Mouse (Mus musculus) heart, embryonic 11.5 days (tissue): ENCODE measurements around the gene Mroh2a. TPM values are rescaled to one million over a fixed set of nuclear protein-coding genes. Genes with fewer than 3 reads are reported as not detected.

ENCODE experiments used
- ATAC-seq: fragments of 200-750 bp; cut with Nextera tagmentation; replicated peaks from 2 replicates; pipeline ENCODE4 v1.8.0; 2017; ENCODE audit warnings: moderate library complexity; ENCODE audit not compliant: insufficient number of reproducible peaks, low FRiP score, low TSS enrichment
- H3K27ac ChIP-seq: fragments of 300-500 bp; sonication (generic); 2 replicates; pipeline ENCODE4 v1.5.1; 2014; ENCODE audit warnings: mild to moderate bottlenecking, low read depth, low read length
- H3K27me3 ChIP-seq: fragments of 300-500 bp; sonication (generic); 2 replicates; pipeline ENCODE4 v1.6.1; 2014; ENCODE audit warnings: mild to moderate bottlenecking, low read length, mixed read lengths; ENCODE audit not compliant: control insufficient read depth, insufficient read depth
- H3K36me3 ChIP-seq: fragments of 300-500 bp; sonication (generic); 2 replicates; pipeline ENCODE4 v1.6.1; 2014; ENCODE audit warnings: mild to moderate bottlenecking, low read length, moderate library complexity, mixed read lengths; ENCODE audit not compliant: control insufficient read depth, insufficient read depth
- H3K4me1 ChIP-seq: fragments of 300-500 bp; sonication (generic); 2 replicates; pipeline ENCODE4 v1.6.1; 2014; ENCODE audit warnings: low read length; ENCODE audit not compliant: control insufficient read depth, insufficient read depth
- H3K4me2 ChIP-seq: fragments of 300-500 bp; sonication (generic); 2 replicates; pipeline ENCODE4 v1.6.1; 2014; ENCODE audit warnings: mild to moderate bottlenecking, moderate library complexity
- H3K4me3 ChIP-seq: fragments of 300-500 bp; sonication (generic); 2 replicates; pipeline ENCODE4 v1.5.1; 2014; ENCODE audit warnings: low read depth, low read length
- H3K9ac ChIP-seq: fragments of 300-500 bp; sonication (generic); 2 replicates; pipeline ENCODE4 v1.6.1; 2014; ENCODE audit warnings: mild to moderate bottlenecking, low read depth, low read length, moderate library complexity
- H3K9me3 ChIP-seq: fragments of 300-500 bp; sonication (generic); replicated peaks from 2 replicates; pipeline ENCODE4 v1.6.1; 2016; ENCODE audit warnings: low read length; ENCODE audit not compliant: control insufficient read depth
- WGBS: fragments of 180-500 bp; shearing (Covaris S2); extraction: QIAGEN DNeasy Blood & Tissue Kit; methylation state at CpG from one replicate; pipeline ENCODE4 v1.1.7; 2014; ENCODE audit not compliant: insufficient replicate concordance; 5-methylcytosine and 5-hydroxymethylcytosine counted together
- polyA plus RNA-seq: library from polyadenylated mRNA; unstranded; fragments of >200 nt; fragmentation: Nextera tagmentation; extraction: Ambion mirVana; gene quantifications from 2 replicates; pipeline ENCODE4 v1.2.1, GENCODE M21; 2014

Mroh2a gene
- polyA plus RNA-seq, 1 experiment from 2014 or later = 1.1 TPM

GRCm38 (mm10) chr1:88235046-88235893, 8.5 kb downstream of the Mroh2a start:
- ATAC-seq = no peak
- H3K9ac ChIP-seq = no peak overlapping the region
- H3K4me1 ChIP-seq = no peaks in the 10 kb centered on the region
- no peaks in the 10 kb centered on the region for H3K27me3 ChIP-seq
- H3K4me2 ChIP-seq = no peak overlapping the region
- WGBS = 58% methylated on average over 11 of the region's 11 CpGs
- no peaks in the 10 kb centered on the region for H3K36me3 ChIP-seq
- no peak overlapping the region for H3K27ac ChIP-seq
- no peak overlapping the region for H3K4me3 ChIP-seq
- H3K9me3 ChIP-seq = peaks cover 97% of the 10 kb centered on the region

DNA sequence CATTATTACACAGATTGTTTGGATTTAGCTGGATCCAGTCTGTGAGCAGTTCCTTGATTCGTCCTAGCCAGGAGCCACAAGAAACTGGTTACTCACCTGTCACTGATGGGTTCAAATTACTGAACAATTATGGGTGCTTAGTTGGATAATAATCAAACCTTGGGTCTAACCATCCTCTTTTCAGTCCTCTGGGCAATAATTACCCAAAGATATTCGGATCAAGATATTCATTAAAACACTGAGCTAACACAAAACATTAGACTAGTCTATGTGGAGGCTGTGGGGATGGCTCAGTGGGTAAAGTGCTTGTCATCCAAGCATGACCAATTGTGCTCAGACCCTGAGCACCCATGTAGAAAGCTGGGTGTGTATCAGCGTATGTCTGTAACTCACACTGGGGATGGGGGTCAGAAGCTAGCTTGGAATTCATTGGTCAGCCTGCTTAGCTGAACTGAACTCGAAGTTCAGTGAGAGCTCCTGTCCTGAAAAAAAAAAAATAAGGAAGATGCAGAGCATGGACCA, 9.2 kb downstream of the Mroh2a start:
- Histone ChIP-seq H3K4me2 (no peak overlapping the region), H3K4me3 (no peak overlapping the region), H3K27me3 (no peaks in the 10 kb centered on the region), H3K9me3 (peaks cover 97% of the 10 kb centered on the region), H3K36me3 (no peaks in the 10 kb centered on the region), H3K4me1 (no peaks in the 10 kb centered on the region), H3K27ac (no peak overlapping the region), H3K9ac (no peak overlapping the region)
- WGBS = 55% methylated on average over 4 of the region's 4 CpGs
- ATAC-seq = no peak

GRCm38 (mm10) chr1:88237311-88237710, 10.5 kb downstream of the Mroh2a start:
- WGBS = 69% methylated on average over 5 of the region's 5 CpGs
- ATAC-seq = no peak
- no peak overlapping the region for H3K4me3 ChIP-seq
- no peaks in the 10 kb centered on the region for H3K27me3 ChIP-seq
- no peak overlapping the region for H3K4me2 ChIP-seq
- no peak overlapping the region for H3K9ac ChIP-seq
- H3K36me3 ChIP-seq = no peaks in the 10 kb centered on the region
- peaks cover 91% of the 10 kb centered on the region for H3K9me3 ChIP-seq
- H3K27ac ChIP-seq = no peak overlapping the region
- no peaks in the 10 kb centered on the region for H3K4me1 ChIP-seq

DNA sequence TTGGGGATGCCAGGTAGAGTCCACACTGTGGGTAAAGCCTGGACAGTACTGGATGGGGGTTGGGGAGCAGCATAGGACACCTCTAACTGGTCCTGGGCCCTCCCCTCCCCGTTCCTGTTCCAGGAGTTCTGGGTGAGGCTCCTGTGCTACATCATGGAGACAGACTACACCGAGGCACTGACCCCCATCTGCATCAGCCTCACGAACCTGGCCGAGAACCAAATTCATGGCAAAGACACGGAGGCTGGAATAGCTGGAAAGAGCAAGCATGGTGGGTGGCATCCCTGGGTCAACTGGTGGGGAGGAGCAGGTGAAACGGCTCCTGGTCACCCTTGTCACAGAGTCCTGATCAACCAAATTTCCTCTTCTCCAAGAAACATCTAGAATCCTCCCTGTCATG, 12.0 kb downstream of the Mroh2a start:
- 0 out of 2 replicates have a peak, but pooled peaks have one; percentile 11 for ATAC-seq
- WGBS = 72% methylated on average over 6 of the region's 6 CpGs

DNA sequence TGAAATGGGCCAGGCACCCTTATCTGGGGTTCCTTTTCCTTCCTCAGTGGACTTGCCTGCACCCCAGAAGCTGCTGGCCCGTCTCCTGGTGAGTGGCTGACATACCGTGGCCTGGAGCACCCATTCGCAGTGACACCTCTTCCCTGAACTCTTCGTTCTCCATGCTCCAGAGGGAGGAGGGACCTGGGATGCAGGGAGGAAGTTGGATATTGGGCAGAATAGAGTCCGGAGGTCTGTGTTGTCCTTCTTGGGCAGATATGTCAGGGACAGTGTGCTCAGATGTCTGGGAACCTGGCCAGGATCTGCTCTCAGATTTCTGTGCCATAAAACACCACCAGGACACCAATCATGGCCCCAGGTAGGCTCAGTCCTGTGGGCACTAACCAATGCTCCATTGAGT, 13.3 kb downstream of the Mroh2a start:
- no peak overlapping the region for H3K9ac ChIP-seq
- 65% methylated on average over 5 of the region's 5 CpGs for WGBS
- no peaks in the 10 kb centered on the region for H3K27me3 ChIP-seq
- H3K27ac ChIP-seq = no peak overlapping the region
- no peak for ATAC-seq
- no peaks in the 10 kb centered on the region for H3K36me3 ChIP-seq
- H3K9me3 ChIP-seq = peaks cover 90% of the 10 kb centered on the region
- no peak overlapping the region for H3K4me2 ChIP-seq
- H3K4me1 ChIP-seq = no peaks in the 10 kb centered on the region
- H3K4me3 ChIP-seq = no peak overlapping the region

More for the DNA sequence above, 12.0 kb downstream of the Mroh2a start:
- Histone ChIP-seq H3K4me3 (no peak overlapping the region), H3K9ac (no peak overlapping the region), H3K36me3 (no peaks in the 10 kb centered on the region), H3K4me2 (no peak overlapping the region), H3K27ac (no peak overlapping the region), H3K9me3 (peaks cover 90% of the 10 kb centered on the region), H3K27me3 (no peaks in the 10 kb centered on the region), H3K4me1 (no peaks in the 10 kb centered on the region)

DNA sequence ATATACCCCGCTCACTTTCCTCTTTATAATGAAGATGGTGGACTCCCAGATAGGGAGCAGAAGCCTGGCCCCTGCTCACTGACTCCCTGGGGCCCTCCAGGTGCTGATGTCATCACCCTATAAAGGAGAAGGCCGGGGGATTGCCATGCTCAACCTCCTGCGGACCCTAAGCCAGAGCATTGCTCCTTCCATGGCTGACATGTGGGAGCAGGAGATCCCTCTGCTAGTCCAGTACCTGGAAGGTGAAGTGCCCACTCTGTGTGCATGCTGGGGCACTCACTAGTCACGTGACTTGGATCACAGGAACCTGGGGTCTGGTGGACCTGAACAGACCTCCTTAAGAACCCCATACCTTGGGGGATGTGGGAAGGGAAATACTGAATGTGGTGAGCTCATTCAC, 13.8 kb downstream of the Mroh2a start:
- no peaks in the 10 kb centered on the region for H3K36me3 ChIP-seq
- H3K27me3 ChIP-seq = no peaks in the 10 kb centered on the region
- H3K27ac ChIP-seq = no peak overlapping the region
- H3K9me3 ChIP-seq = peaks cover 90% of the 10 kb centered on the region
- no peak overlapping the region for H3K9ac ChIP-seq
- WGBS = 68% methylated on average over 4 of the region's 4 CpGs
- peak; percentile 4; the same call in 1 of the 2 replicates for ATAC-seq
- H3K4me1 ChIP-seq = no peaks in the 10 kb centered on the region
- no peak overlapping the region for H3K4me2 ChIP-seq
- no peak overlapping the region for H3K4me3 ChIP-seq

DNA sequence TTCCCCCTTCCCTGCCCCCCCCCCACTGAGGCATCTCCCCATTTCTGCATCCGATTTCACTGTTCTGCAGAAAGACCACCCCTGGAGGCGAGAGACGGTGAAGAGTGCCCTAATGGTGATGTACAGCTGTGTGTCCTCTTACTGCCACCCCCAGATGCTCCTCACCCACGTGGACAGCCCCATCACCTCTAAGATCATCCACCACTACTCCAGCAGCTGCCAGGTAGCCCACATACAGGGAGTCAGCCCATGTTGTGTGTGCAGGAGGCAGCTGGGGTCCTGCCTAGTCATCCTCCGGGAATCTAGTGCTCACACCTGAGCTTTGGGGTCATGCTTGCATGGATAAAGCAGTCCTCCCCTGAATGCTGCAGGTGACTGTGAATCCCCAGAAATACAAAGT, 17.1 kb downstream of the Mroh2a start:
- Histone ChIP-seq H3K27me3 (no peaks in the 10 kb centered on the region), H3K9me3 (peaks cover 93% of the 10 kb centered on the region)
- WGBS = 56% methylated on average over 5 of the region's 5 CpGs

DNA sequence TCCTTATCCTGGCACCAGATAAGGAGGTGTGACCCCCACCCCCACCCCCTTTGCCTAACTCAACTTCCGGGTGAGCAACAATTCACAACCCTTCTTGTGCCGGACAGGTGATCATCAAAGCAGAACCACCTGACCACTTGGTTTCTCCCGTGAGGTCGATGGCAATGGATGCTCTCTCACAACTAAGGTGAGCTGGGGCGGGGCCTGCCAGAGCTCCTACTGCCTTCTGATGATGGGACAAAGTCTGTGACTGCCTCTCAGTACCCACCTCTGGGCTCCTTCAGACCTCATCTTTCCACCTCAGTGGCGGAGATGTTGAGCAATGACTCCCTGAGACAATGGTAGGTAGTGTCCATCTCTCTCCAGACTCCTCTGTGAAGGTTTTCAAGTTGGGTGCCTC, 19.1 kb downstream of the Mroh2a start:
- Histone ChIP-seq H3K4me3 (no peak overlapping the region), H3K4me1 (no peaks in the 10 kb centered on the region), H3K9me3 (peaks cover 93% of the 10 kb centered on the region), H3K27ac (no peak overlapping the region), H3K9ac (no peak overlapping the region), H3K36me3 (no peaks in the 10 kb centered on the region), H3K27me3 (no peaks in the 10 kb centered on the region), H3K4me2 (no peak overlapping the region)
- WGBS = 69% methylated on average over 6 of the region's 6 CpGs
- no peak for ATAC-seq

More for the DNA sequence above, 17.1 kb downstream of the Mroh2a start:
- no peak overlapping the region for H3K9ac ChIP-seq
- no peak overlapping the region for H3K4me3 ChIP-seq
- no peak overlapping the region for H3K4me2 ChIP-seq
- H3K36me3 ChIP-seq = no peaks in the 10 kb centered on the region
- no peak overlapping the region for H3K27ac ChIP-seq
- H3K4me1 ChIP-seq = no peaks in the 10 kb centered on the region
- ATAC-seq = no peak

GRCm38 (mm10) chr1:88246386-88246785, 19.6 kb downstream of the Mroh2a start:
- H3K27me3 ChIP-seq = no peaks in the 10 kb centered on the region
- H3K4me2 ChIP-seq = no peak overlapping the region
- no peak overlapping the region for H3K27ac ChIP-seq
- H3K4me3 ChIP-seq = no peak overlapping the region
- 42% methylated on average over 6 of the region's 6 CpGs for WGBS
- H3K9me3 ChIP-seq = peaks cover 93% of the 10 kb centered on the region
- no peak for ATAC-seq
- no peak overlapping the region for H3K9ac ChIP-seq
- H3K4me1 ChIP-seq = no peaks in the 10 kb centered on the region
- no peaks in the 10 kb centered on the region for H3K36me3 ChIP-seq
